Mouse (Mus musculus) liver, embryonic 16.5 days (tissue): ENCODE results near the gene Bend6. TPM values are rescaled to one million over a fixed set of nuclear protein-coding genes. Genes with fewer than 3 reads are reported as not detected.
"Not testable (repeated sequence)": the region's sequence is repeated elsewhere in the genome, so short reads cannot be mapped to it uniquely, and the experiment has no call there.

Experiments
- ATAC-seq: fragments of 200-750 bp; cut with Nextera tagmentation; 2 replicates; pipeline ENCODE4 v1.8.0; 2017; ENCODE audit warnings: low read depth, mild to moderate bottlenecking, moderate number of reproducible peaks, moderate library complexity
- H3K27ac ChIP-seq: fragments of 300-500 bp; sonication (generic); 2 replicates; pipeline ENCODE4 v1.5.1; 2014; ENCODE audit warnings: mild to moderate bottlenecking, low read length
- H3K27me3 ChIP-seq: fragments of 300-500 bp; sonication (generic); 2 replicates; pipeline ENCODE4 v1.6.1; 2014; ENCODE audit warnings: low read depth, low read length, mixed read lengths; ENCODE audit not compliant: control insufficient read depth, insufficient read depth
- H3K36me3 ChIP-seq: fragments of 300-500 bp; sonication (generic); 2 replicates; pipeline ENCODE4 v1.6.1; 2014; ENCODE audit warnings: mild to moderate bottlenecking; ENCODE audit not compliant: control insufficient read depth, insufficient read depth
- H3K4me1 ChIP-seq: fragments of 300-500 bp; sonication (generic); 2 replicates; pipeline ENCODE4 v1.6.1; 2014; ENCODE audit warnings: low read depth, low read length, mixed read lengths; ENCODE audit not compliant: control insufficient read depth
- H3K4me2 ChIP-seq: fragments of 300-500 bp; sonication (generic); 2 replicates; pipeline ENCODE4 v1.6.1; 2014; ENCODE audit warnings: low read depth, low read length, mixed read lengths
- H3K4me3 ChIP-seq: fragments of 300-500 bp; sonication (generic); 2 replicates; pipeline ENCODE4 v1.5.1; 2014; ENCODE audit warnings: low read depth, mild to moderate bottlenecking, low read length
- H3K9ac ChIP-seq: fragments of 300-500 bp; sonication (generic); 2 replicates; pipeline ENCODE4 v1.6.1; 2014; ENCODE audit warnings: low read depth, low read length
- H3K9me3 ChIP-seq: fragments of 300-500 bp; sonication (generic); replicated peaks from 2 replicates; pipeline ENCODE4 v1.6.1; 2016; ENCODE audit warnings: low read length; ENCODE audit not compliant: control insufficient read depth
- WGBS: fragments of 180-500 bp; shearing (Covaris S2); extraction: QIAGEN DNeasy Blood & Tissue Kit; methylation state at CpG from one replicate; pipeline ENCODE4 v1.1.7; 2014; ENCODE audit not compliant: insufficient replicate concordance; 5-methylcytosine and 5-hydroxymethylcytosine counted together
- polyA plus RNA-seq: library from polyadenylated mRNA; unstranded; fragments of >200 nt; fragmentation: Nextera tagmentation; extraction: Ambion mirVana; gene quantifications from 2 replicates; pipeline ENCODE4 v1.2.1, GENCODE M21; 2015

Gene Bend6
- polyA plus RNA-seq, 1 experiment from 2014 or later, result 0.44 TPM

DNA sequence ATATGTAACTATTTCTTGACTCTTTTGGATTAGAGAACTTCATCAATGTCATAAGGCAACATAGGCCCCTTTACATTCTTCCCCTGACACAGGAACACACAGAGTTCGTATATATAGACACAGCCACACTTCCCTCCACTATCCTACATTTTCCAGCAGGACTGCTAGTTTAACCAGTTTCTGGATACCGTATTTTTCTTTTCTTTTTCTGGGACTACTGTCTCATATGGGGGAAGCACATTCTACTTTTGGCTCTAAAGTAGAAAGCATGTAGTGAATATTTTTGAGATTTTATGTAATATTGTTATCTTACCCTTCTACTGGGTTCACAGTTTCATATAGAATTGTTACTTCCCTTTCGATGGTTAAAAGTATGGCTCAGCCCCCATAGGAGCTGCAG is 38.2 kb downstream of the Bend6 start:
- ATAC-seq, result no peak
- Histone ChIP-seq H3K9ac (no peak overlapping the region), H3K36me3 (no peaks in the 10 kb centered on the region), H3K9me3 (no peaks in the 10 kb centered on the region), H3K4me2 (no peak overlapping the region), H3K4me1 (no peaks in the 10 kb centered on the region), H3K4me3 (no peak overlapping the region), H3K27ac (no peak overlapping the region), H3K27me3 (no peaks in the 10 kb centered on the region)
- WGBS, result 70% methylated on average over 3 of the region's 3 CpGs

DNA sequence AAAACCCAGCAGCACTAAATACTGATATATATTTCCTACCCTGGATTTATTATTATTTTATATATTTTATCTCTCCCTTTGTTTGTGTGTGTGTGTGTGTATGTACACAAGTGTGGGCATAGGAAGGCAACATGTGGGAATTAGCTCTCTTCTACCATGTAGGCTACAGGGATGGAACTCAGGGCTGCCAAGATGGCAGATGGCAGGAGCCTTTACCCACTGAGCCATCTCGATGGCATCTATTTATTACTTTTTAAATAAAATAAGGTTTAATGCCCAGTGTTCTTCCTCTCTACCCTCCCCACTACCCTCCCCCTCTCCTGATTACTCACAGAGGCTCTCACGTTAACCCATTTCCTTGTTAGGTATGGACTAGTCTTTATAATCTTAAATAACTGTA is 38.6 kb downstream of the Bend6 start:
- Histone ChIP-seq H3K4me1 (no peaks in the 10 kb centered on the region), H3K9ac (no peak overlapping the region), H3K27me3 (no peaks in the 10 kb centered on the region), H3K4me2 (no peak overlapping the region), H3K36me3 (no peaks in the 10 kb centered on the region), H3K9me3 (no peaks in the 10 kb centered on the region), H3K4me3 (no peak overlapping the region), H3K27ac (no peak overlapping the region)
- ATAC-seq, result no peak
- 57% methylated on average over 2 of the region's 2 CpGs for WGBS

DNA sequence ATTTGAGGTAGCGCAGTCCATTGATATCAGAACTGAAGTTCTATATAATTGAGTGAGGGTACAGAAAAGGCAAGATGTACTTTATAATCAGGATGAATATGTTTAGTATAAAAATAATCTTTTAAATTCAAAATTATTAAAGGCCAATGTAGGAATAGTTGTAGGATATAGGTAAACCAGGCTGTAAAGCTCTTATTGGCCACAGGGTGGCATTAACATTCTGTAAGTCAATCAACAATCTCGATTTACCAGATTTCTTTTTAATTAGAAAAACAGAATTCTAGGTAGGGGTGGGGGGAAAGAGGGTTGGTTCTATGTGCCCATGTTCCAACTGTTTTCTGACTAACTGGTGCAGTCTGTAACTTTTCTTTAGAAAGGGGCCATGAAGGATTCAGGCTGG is 60.8 kb downstream of the Bend6 start:
- Histone ChIP-seq H3K4me1 (no peaks in the 10 kb centered on the region), H3K27me3 (no peaks in the 10 kb centered on the region), H3K4me3 (no peak overlapping the region), H3K9me3 (no peaks in the 10 kb centered on the region), H3K27ac (no peak overlapping the region), H3K9ac (no peak overlapping the region), H3K36me3 (no peaks in the 10 kb centered on the region), H3K4me2 (no peak overlapping the region)
- no peak for ATAC-seq
- 83% methylated on average over 2 of the region's 2 CpGs for WGBS

DNA sequence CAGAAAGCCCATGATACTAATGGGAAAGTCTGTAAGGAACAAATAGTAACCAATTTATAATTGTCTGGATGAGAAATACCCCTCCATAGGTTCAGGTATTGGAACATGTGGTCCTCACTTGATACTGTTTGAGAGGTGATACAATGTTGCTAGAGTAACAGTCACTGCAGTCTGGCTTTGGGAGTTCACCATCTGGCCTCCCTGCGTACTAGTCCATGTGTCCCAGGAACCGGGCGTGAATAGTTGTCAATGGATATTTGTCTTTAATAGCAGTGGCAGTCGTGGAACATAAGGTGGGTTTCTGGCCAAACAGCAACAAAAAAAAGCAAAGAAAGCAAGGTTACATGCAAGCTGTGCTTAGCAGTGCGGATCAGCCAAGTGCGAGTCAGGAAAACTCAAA is 63.8 kb downstream of the Bend6 start:
- no peak overlapping the region for H3K4me3 ChIP-seq
- H3K36me3 ChIP-seq, result no peaks in the 10 kb centered on the region
- H3K27ac ChIP-seq, result no peak overlapping the region
- H3K27me3 ChIP-seq, result no peaks in the 10 kb centered on the region
- H3K9ac ChIP-seq, result no peak overlapping the region
- H3K4me1 ChIP-seq, result no peaks in the 10 kb centered on the region
- no peak for ATAC-seq
- 59% methylated on average over 6 of the region's 6 CpGs for WGBS
- H3K4me2 ChIP-seq, result no peak overlapping the region
- H3K9me3 ChIP-seq, result no peaks in the 10 kb centered on the region

- not testable (repeated sequence) for H3K36me3 ChIP-seq, H3K9me3 ChIP-seq, H3K4me2 ChIP-seq, H3K4me3 ChIP-seq, ATAC-seq, H3K9ac ChIP-seq, H3K27ac ChIP-seq, H3K4me1 ChIP-seq, H3K27me3 ChIP-seq
- WGBS, result 77% methylated on average over 14 of the region's 14 CpGs
Observed at GRCm38 (mm10) chr1:33838952-33839351, 68.7 kb downstream of the Bend6 start.

DNA sequence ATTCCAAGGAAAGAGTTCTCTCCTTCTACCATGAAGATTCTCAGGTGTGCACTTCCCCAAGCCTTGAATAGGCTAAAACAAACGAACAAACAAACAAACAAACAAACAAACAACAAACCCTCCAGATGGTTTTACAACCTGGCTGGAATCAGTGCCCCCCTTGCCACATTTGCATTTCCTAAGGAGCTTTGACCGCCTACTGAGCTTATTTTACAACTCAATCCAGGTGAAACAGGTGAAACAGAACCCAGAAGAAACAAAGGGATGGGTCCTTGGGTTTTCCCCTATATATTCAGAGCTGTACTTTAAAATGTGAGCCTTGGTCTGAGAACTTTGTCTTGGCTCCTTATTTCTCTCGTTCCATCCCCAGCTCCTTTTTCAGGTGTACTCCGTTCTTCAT is 77.0 kb downstream of the Bend6 start:
- no peaks in the 10 kb centered on the region for H3K27me3 ChIP-seq

DNA sequence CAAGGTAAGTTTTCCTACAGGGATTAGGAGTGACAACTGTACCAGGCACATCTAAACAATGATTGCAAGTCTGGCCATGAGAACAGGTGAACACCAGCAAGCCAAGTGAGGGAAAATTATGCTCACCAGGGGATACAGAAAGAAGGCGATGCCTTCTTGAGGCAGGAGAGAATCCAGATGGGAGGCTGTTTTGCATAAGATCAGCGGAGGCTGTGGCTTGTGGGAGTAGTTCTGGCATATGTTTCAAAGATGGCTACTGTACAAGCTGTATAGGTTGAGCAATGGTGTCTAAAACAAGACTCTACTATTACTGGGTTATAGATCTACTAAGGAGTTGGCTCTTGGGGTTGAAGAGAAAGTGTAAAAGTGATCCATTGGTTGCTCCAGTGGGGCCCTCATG is 89.7 kb downstream of the Bend6 start:
- Histone ChIP-seq H3K9me3 (no peaks in the 10 kb centered on the region), H3K36me3 (no peaks in the 10 kb centered on the region), H3K9ac (no peak overlapping the region), H3K27ac (no peak overlapping the region), H3K27me3 (no peaks in the 10 kb centered on the region), H3K4me1 (peaks cover 7% of the 10 kb centered on the region), H3K4me2 (no peak overlapping the region), H3K4me3 (no peak overlapping the region)
- 67% methylated on average over 2 of the region's 2 CpGs for WGBS
- no peak for ATAC-seq

More for the DNA sequence above, 77.0 kb downstream of the Bend6 start:
- ATAC-seq, result no peak
- no peaks in the 10 kb centered on the region for H3K9me3 ChIP-seq
- no peak overlapping the region for H3K4me2 ChIP-seq
- H3K4me3 ChIP-seq, result no peak overlapping the region
- no peaks in the 10 kb centered on the region for H3K4me1 ChIP-seq
- no peaks in the 10 kb centered on the region for H3K36me3 ChIP-seq
- no peak overlapping the region for H3K27ac ChIP-seq
- no peak overlapping the region for H3K9ac ChIP-seq
- WGBS, result 50% methylated on average over 4 of the region's 4 CpGs

- peaks cover 5% of the 10 kb centered on the region for H3K36me3 ChIP-seq
- H3K9ac ChIP-seq, result peak within 1 kb of the TSS; percentile 90
- H3K9me3 ChIP-seq, result no peaks in the 10 kb centered on the region
- H3K4me2 ChIP-seq, result peak within 1 kb of the TSS; percentile 79
- peak; percentile 93 for ATAC-seq
- WGBS, result under 1% methylated on average over 83 of the region's 85 CpGs
- H3K4me1 ChIP-seq, result peaks cover 9% of the 10 kb centered on the region
- H3K27me3 ChIP-seq, result no peaks in the 10 kb centered on the region
- H3K4me3 ChIP-seq, result peak within 1 kb of the TSS; percentile 91
- peak within 1 kb of the TSS; percentile 68 for H3K27ac ChIP-seq
Observed at GRCm38 (mm10) chr1:33813868-33814794, 93.5 kb downstream of the Bend6 start, which contains the start of gene Zfp451. TSS of gene Zfp451 (minus strand) at chr1:33814595.

GRCm38 (mm10) chr1:33813495-33813867 is 94.1 kb downstream of the Bend6 start:
- Histone ChIP-seq H3K27me3 (no peaks in the 10 kb centered on the region), H3K4me1 (peaks cover 9% of the 10 kb centered on the region), H3K9ac (peak overlapping the region; percentile 90), H3K4me3 (peak overlapping the region; percentile 91), H3K4me2 (peak overlapping the region; percentile 79), H3K9me3 (no peaks in the 10 kb centered on the region), H3K27ac (peak overlapping the region; percentile 68; the same call in 1 of the 2 replicates), H3K36me3 (peaks cover 5% of the 10 kb centered on the region)
- 7% methylated on average over 11 of the region's 11 CpGs for WGBS
- ATAC-seq, result peak; percentile 5; the same call in 1 of the 2 replicates
